Mouse (Mus musculus): ENCODE results near the gene Gm28551.

DNA sequence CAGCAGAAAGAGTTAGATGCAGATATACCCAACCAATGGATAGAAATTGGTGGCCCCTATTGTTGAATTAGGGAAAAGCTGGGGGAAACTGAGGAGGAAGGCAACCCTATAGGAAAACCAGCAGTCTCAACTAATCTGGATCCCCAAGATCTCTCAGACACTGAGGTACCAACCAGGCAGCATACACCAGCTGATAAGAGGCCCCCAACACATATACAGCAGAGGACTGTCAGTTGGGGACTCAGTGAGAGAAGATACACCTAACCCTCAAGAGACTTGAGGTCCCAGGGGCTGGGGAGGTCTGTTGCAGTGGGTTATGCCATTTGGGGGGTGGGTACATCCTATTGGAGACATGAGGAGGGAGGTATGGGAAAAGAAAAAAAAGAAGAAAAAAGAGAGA is 17.0 kb downstream of the Gm28551 start:
- TF ChIP-seq TAL1 (IDR thresholded peaks at IDR 0.05; ENCODE audit: low read length), result no peak
- TF ChIP-seq GATA1 (IDR thresholded peaks at IDR 0.05; ENCODE audit: low read length), result no peak

Data from erythroblast, embryonic 14.5 days (primary cell).